Mouse (Mus musculus): Measurements from ENCODE around the gene Sgcb. TPM values are rescaled to one million over a fixed set of nuclear protein-coding genes. Genes with fewer than 3 reads are reported as not detected.
"Not testable (repeated sequence)": the region's sequence is repeated elsewhere in the genome, so short reads cannot be mapped to it uniquely, and the experiment has no call there.

Gene Sgcb
- polyA plus RNA-seq, 1 experiment from 2014 or later: 29.7 TPM

DNA sequence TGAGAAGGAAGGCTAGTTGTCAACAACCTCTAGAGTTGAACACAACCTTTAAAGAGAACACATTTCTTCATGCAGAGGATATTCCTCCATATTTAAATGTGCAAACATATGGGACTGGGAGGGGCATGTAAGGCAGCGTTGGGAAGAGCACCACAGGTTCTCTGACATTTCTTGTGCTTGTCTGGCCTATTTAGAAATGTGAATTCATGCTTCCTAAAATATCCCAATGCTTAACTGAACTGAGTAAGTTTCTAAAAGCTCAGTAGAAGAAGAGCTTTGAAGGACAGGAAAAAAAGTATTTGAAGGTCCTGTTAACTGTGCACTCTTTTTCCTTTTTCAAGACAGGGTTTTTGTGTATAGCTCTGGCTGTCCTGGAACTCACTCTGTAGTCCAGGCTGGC lies 28.6 kb downstream of the Sgcb start:
- 79% methylated on average over 1 of the region's 1 CpGs for WGBS (ENCODE audit: missing documents)
- no peaks in the 10 kb centered on the region for H3K36me3 ChIP-seq (ENCODE audit: inconsistent target)
- H3K4me3 ChIP-seq (ENCODE audit: inconsistent target): no peak overlapping the region
- no peaks in the 10 kb centered on the region for H3K79me2 ChIP-seq (ENCODE audit: inconsistent target)
- no peak overlapping the region for H3K27ac ChIP-seq

DNA sequence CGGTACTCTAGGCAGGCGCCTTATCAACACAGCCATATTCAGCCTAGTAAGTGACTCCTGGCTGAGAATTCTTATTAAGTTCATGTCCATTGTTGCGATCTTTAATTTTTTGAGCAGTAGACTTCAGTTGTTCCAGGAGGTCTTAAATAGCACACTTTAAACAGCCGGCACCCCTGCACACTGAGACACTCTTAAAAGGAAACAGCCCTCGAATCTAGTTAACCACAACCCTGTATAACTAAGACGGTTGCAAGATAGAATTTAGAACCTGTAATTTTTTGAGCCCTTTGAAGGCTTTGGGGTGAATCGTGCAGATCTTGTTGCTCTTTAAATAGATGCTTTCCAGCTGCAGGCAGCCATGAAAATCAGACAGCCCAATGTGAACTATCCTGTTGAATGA lies 32.4 kb downstream of the Sgcb start:
- Histone ChIP-seq H3K36me3 (ENCODE audit: inconsistent target) (no peaks in the 10 kb centered on the region), H3K79me2 (ENCODE audit: inconsistent target) (no peaks in the 10 kb centered on the region), H3K27ac (no peak overlapping the region), H3K4me3 (ENCODE audit: inconsistent target) (no peak overlapping the region)
- 21% methylated on average over 7 of the region's 7 CpGs for WGBS (ENCODE audit: missing documents)

DNA sequence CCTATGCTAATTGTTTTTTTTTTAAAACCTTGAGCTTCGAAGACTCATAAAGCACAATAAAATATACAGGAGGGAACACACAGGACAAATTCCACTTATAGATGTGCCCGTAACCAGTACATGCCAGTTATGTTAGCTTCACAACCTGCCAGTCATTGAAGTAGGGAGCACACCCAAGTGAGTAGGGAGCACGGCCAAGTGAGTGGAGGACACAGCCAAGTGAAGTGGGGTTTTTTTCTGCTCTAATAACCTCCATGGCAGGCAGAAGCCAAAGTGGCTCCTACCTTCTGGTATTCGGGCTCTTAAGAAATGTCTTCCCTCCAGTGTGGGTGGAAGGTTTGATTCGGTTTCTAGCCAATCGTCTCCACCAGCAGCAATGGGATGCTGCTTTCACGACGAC lies 34.3 kb downstream of the Sgcb start:
- WGBS (ENCODE audit: missing documents): 93% methylated on average over 8 of the region's 8 CpGs
- Histone ChIP-seq H3K79me2 (ENCODE audit: inconsistent target) (no peaks in the 10 kb centered on the region), H3K27ac (no peak overlapping the region), H3K4me3 (ENCODE audit: inconsistent target) (no peak overlapping the region), H3K36me3 (ENCODE audit: inconsistent target) (no peaks in the 10 kb centered on the region)

DNA sequence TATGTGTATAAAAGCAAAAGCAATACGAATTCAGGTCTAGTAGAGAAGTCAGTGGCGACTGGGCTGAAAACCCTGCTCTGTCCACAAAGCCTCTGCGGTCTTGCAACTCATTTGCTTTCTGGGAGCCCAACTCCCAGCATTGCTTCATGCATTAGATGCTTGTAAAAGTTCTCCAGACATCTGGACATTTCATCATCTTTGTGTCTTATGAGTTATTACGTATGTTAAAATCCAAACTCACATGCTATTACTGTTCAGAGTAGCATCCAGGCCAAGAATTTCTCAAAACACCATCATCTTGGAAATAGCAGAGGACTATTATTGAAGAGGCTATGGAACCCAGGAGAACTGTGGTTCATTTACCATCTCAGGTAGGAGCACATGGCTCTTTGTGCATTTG lies 36.5 kb downstream of the Sgcb start:
- Histone ChIP-seq H3K27ac (no peak overlapping the region), H3K36me3 (ENCODE audit: inconsistent target) (no peaks in the 10 kb centered on the region), H3K4me3 (ENCODE audit: inconsistent target) (no peak overlapping the region), H3K79me2 (ENCODE audit: inconsistent target) (no peaks in the 10 kb centered on the region)
- WGBS (ENCODE audit: missing documents): 89% methylated on average over 4 of the region's 4 CpGs

DNA sequence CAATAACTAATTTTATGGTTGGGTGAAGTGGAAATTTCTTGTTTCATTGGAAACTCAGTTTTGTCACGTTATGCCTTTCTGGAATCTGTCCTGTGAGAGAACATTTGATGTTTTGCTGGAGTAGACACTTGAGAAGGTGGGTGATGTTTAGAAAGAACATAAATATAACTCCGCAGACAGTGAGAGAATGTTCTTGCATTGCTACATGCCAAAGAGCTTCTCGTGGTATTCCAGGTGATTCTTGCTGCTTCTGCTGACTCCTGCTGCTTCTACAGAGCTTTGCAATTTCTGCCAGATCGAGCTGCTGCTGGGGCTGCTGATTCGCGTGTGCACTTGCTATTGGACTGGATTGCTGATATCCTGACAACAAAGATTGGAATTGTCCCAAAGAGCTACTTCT lies 42.6 kb downstream of the Sgcb start:
- no peak overlapping the region for H3K4me3 ChIP-seq (ENCODE audit: inconsistent target)
- WGBS (ENCODE audit: missing documents): 96% methylated on average over 6 of the region's 6 CpGs
- no peaks in the 10 kb centered on the region for H3K36me3 ChIP-seq (ENCODE audit: inconsistent target)
- no peaks in the 10 kb centered on the region for H3K79me2 ChIP-seq (ENCODE audit: inconsistent target)
- H3K27ac ChIP-seq: no peak overlapping the region

DNA sequence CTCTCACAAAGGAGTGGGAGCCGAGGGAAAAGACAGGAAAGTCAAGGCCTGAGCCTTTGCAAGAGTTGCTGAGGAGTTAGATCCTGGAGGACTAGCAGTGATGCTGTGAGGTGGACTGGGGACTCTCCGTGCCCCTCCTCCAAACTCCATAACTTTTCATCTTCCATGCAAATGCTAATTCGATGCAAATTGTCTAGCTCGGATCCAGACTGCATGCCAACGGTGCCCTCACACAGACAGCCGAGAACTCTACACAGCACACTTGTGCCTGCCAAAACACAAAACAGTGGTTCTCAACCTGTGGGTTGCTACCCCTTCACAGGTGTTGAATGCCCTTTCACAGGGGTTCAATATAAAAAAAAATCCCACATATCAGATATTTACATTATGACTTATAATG lies 43.0 kb downstream of the Sgcb start:
- WGBS (ENCODE audit: missing documents): 94% methylated on average over 6 of the region's 6 CpGs
- no peaks in the 10 kb centered on the region for H3K36me3 ChIP-seq (ENCODE audit: inconsistent target)
- H3K27ac ChIP-seq: no peak overlapping the region
- H3K4me3 ChIP-seq (ENCODE audit: inconsistent target): no peak overlapping the region
- H3K79me2 ChIP-seq (ENCODE audit: inconsistent target): no peaks in the 10 kb centered on the region

DNA sequence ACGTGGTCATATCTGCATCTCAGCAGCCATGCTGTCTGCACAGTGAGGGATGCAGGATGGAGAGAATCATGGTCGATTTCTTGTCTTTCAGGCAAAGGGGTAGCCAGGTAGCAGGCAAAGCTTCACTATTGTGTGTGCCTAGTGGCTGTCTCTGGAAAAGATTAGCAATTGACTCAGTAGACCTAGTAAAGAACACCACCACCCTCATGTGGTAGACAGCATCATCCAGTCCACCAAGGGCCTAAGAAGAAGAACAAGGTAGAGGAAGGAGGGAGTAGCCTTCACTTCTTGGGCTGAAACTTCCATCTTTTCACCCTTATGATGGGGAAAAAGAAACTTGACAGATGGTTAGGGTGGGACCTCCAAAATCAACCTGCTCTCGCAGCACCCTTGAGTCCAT lies 44.7 kb downstream of the Sgcb start:
- H3K4me3 ChIP-seq (ENCODE audit: inconsistent target): no peak overlapping the region
- H3K27ac ChIP-seq: no peak overlapping the region
- H3K36me3 ChIP-seq (ENCODE audit: inconsistent target): no peaks in the 10 kb centered on the region
- 78% methylated on average over 3 of the region's 3 CpGs for WGBS (ENCODE audit: missing documents)
- no peaks in the 10 kb centered on the region for H3K79me2 ChIP-seq (ENCODE audit: inconsistent target)

DNA sequence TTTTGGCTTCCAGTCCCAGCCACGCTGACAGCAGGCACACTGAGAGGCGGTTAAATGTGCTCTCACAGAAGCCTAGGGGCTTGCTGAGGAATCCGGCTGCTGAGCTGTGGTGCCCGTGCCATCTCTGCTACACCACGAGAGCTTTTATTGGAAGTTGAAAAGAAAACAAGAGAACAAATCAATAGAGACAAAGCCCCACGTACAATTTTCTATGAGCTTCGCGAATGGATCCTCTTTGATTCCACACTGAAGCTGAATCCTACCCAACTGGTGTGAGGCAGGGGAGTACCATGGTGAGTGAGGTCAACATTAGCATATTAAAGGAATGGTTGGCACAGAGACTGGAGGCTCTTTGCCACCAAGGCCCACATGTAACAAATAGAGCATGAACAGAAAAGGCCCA lies 46.2 kb downstream of the Sgcb start:
- 94% methylated on average over 8 of the region's 8 CpGs for WGBS (ENCODE audit: missing documents)
- Histone ChIP-seq H3K36me3 (ENCODE audit: inconsistent target) (no peaks in the 10 kb centered on the region), H3K79me2 (ENCODE audit: inconsistent target) (no peaks in the 10 kb centered on the region), H3K27ac (no peak overlapping the region), H3K4me3 (ENCODE audit: inconsistent target) (no peak overlapping the region)

DNA sequence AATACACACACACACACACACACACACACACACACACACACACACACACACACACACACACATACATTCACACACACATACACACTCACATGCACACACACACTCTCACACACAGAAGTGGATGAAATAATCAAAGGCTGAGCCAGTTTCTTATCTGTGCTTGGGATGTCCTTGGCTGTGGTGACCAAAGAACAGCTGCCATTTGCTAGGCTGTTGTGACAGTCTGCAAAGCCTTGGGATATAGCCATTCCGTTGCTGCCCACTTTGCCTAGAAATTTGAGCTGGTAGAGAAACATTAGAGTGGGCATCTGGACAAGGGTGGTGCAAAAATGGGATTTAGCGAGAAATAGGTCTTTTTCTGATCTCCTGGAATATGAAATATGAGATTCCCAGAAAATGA lies 47.6 kb downstream of the Sgcb start:
- Histone ChIP-seq H3K27ac (no peak overlapping the region), H3K79me2 (ENCODE audit: inconsistent target) (no peaks in the 10 kb centered on the region), H3K4me3 (ENCODE audit: inconsistent target) (no peak overlapping the region), H3K36me3 (ENCODE audit: inconsistent target) (no peaks in the 10 kb centered on the region)
- WGBS (ENCODE audit: missing documents): 92% methylated on average over 2 of the region's 2 CpGs

DNA sequence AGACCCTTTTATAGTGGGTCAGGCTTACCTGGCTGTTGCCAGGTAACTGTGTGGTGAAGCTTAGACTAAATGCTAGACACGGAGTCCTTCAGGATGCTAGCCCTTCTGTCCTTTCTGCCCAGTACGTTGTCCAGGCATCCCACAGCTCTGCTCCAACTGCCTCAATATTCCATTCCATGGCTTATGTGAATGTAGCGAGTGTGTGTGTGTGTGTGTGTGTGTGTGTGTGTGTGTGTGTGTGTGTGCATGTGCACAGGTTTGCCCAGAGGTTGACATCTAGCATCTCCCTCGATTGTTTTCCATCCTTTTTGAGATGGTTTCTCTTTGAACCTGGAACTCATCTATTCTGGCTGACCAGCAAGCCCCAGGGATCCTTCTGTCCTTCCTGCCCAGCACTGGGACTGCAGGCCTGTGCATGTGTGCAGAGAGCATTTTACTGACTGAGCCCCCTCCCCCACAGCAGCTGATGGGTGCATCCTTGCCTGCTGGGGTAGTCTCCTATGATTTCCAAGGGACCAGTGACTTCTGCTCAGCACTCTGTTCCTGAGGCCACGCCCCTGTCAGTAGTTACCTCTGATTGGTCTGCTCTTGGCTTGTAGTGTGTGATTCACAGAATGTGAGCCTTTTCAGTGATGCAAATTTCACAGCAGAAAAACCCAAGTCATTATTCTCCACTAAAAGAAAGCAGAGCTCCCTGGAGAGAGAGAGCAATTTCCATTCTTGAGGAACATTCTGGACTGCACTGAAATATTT lies 48.5 kb downstream of the Sgcb start:
- no peaks in the 10 kb centered on the region for H3K36me3 ChIP-seq (ENCODE audit: inconsistent target)
- 73% methylated on average over 4 of the region's 5 CpGs for WGBS (ENCODE audit: missing documents)
- no peak overlapping the region for H3K27ac ChIP-seq
- H3K4me3 ChIP-seq (ENCODE audit: inconsistent target): no peak overlapping the region
- H3K79me2 ChIP-seq (ENCODE audit: inconsistent target): no peaks in the 10 kb centered on the region

DNA sequence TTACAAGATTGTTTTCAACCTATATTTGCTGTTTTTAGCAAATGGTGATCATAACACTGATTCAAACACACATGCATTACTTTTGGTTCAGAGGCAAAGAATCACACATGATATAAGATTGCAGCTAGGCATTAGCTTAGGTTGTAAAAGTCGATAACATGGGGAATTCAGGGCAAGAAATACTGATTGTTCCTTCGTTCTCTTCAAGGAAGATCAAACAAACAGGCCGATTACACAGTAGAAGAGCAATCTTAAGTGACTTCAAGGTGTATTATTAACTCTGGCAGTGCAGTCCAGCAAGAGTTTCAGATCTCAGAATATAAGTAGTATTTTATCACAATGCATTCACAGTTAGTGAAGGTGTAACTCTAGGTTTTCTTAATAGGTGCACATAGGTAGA lies 60.5 kb downstream of the Sgcb start:
- no peak overlapping the region for H3K27ac ChIP-seq
- no peaks in the 10 kb centered on the region for H3K79me2 ChIP-seq (ENCODE audit: inconsistent target)
- H3K36me3 ChIP-seq (ENCODE audit: inconsistent target): no peaks in the 10 kb centered on the region
- H3K4me3 ChIP-seq (ENCODE audit: inconsistent target): no peak overlapping the region
- 92% methylated on average over 3 of the region's 3 CpGs for WGBS (ENCODE audit: missing documents)

DNA sequence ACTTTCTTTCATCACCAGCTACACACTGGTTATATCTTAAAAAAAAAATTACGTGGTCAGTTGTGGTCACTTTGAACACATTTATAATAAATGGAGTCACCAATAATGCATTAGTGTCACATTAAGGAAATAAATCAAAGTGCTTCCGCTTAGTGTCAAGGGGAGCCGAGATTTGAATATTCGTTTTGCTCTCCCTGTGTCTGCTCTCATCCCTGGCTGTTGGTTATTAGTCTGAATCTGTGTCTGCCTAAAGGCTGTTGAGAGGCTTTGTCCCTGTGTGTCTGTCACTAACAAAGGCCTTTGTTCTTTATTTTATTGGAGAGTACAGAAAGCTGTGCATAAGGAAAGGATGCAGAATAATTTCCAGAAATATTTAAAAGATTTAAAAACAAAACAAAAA lies 61.0 kb downstream of the Sgcb start:
- 73% methylated on average over 4 of the region's 4 CpGs for WGBS (ENCODE audit: missing documents)

DNA sequence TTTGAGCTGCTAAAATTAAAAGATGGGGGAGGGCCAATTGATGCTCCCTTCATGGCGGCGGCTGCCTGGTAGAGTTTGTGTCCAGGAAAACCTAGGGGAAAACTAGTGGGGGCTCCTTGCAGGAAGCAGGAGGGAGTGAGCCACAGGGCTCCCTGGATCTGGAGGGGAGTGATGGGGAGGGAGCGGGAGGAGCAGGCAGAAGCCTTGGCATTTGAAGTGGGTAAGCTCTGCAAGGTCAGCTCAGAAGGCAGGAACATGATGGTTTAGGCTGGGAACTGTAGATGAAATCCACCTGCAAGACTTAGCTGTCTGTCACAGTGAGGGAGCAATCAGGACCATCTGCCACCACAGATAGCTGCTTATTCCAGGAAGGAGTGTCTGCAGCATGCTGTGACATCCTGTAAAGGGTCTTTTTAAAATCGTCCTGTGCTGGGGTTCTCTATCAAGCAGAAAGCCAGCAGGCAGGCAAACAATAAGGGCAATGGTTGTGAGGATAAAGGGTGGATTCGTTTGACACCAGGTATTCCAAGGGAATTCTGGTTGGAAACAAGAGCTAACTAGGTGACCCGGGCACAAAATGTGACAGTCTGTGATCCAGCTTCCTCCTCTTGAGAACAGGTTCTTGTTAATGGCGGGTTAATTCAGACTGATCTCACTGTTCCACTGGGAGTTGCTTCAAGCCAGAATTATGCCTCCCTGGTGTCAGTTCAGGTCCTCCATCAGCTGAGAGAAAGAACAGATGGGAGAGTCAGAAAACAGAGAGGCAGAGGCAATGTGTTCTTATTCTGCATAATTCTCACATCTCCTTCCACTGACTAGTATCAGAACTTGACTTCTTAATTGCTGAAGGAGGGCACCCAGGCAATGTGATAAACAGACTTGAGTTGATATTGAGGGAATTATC lies 62.1 kb downstream of the Sgcb start:
- Histone ChIP-seq H3K27ac (no peak overlapping the region), H3K36me3 (ENCODE audit: inconsistent target) (no peaks in the 10 kb centered on the region), H3K4me3 (ENCODE audit: inconsistent target) (no peak overlapping the region), H3K79me2 (ENCODE audit: inconsistent target) (no peaks in the 10 kb centered on the region)
- WGBS (ENCODE audit: missing documents): 65% methylated on average over 7 of the region's 7 CpGs

More for the DNA sequence above, 61.0 kb downstream of the Sgcb start:
- no peaks in the 10 kb centered on the region for H3K79me2 ChIP-seq (ENCODE audit: inconsistent target)
- H3K4me3 ChIP-seq (ENCODE audit: inconsistent target): no peak overlapping the region
- H3K27ac ChIP-seq: no peak overlapping the region
- H3K36me3 ChIP-seq (ENCODE audit: inconsistent target): no peaks in the 10 kb centered on the region

DNA sequence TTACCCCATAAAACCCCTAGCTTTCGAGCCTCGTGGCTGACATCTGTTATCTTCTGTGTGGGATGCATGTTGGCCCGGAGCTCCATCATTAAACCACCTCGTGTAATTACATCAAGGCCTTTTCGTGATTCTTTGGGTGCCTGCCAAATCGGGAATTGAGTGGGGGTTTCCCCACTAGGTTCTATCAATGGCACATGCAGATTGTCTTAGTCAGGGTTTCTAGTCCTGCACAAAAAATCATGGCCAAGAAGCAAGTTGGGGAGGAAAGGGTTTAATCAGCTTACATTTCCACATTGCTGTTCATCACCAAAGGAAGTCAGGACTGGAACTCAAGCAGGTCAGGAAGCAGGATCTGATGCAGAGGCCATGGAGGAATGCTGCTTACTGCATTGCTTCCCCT lies 63.6 kb downstream of the Sgcb start:
- not testable (repeated sequence) for H3K27ac ChIP-seq; H3K79me2 ChIP-seq (ENCODE audit: inconsistent target); H3K4me3 ChIP-seq (ENCODE audit: inconsistent target); H3K36me3 ChIP-seq (ENCODE audit: inconsistent target)
- 88% methylated on average over 4 of the region's 6 CpGs for WGBS (ENCODE audit: missing documents)
